ENCODE assay signal across 8 mouse cellular contexts in the genomic region with DNA sequence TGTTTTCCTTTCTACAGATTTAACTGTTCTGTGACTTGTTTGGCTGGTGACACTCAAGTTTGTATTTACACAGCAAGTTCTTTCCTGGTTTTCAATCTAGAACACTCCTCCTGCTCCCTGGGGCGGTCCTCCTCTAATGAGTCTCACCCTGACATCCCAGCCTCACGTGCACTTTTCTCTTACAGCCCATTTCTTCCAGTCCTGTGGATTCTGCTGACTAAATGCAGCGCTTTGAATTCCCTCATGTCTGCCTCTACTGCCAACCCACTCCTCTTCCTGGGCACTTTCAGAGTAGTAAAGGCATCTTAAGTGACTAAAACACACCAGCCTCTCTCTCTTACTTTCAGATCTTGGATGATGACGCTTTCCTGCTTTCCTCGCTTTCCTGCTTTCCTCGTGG. TPM values are rescaled to one million over a fixed set of nuclear protein-coding genes. Genes with fewer than 3 reads are reported as not detected.
DNase-seq lines count a peak whose midpoint lies in the region; ATAC-seq and TF ChIP-seq lines count a peak whose summit lies in the region.

No protein-coding gene starts in this region.

- WGBS in hindbrain, embryonic 10.5 days = 7% methylated on average over 6 of the region's 6 CpGs
- 5% methylated on average over 6 of the region's 6 CpGs for WGBS in limb, embryonic 14.5 days
- under 1% methylated on average over 6 of the region's 6 CpGs for WGBS in olfactory bulb, adult 2 months

- H3K27me3 ChIP-seq in G1E (ENCODE audit: insufficient read depth, low read length) = no peaks in the 10 kb centered on the region
- H3K27me3 ChIP-seq in hindbrain, embryonic 10.5 days (ENCODE audit: insufficient read depth, poor library complexity, severe bottlenecking) = no peaks in the 10 kb centered on the region
- no peaks in the 10 kb centered on the region for H3K27me3 ChIP-seq in limb, embryonic 14.5 days (ENCODE audit: control insufficient read depth, insufficient read depth, low read length)

- no peak for TF ChIP-seq POLR2A in limb, embryonic 14.5 days (IDR thresholded peaks at IDR 0.05; ENCODE audit: borderline replicate concordance, extremely low read depth, insufficient read depth, insufficient read length)
- TF ChIP-seq POLR2A in olfactory bulb, adult 2 months (IDR thresholded peaks at IDR 0.05; ENCODE audit: insufficient read depth, low read depth, low read length) = no peak

- TF ChIP-seq CTCF in G1E (IDR thresholded peaks at IDR 0.05; ENCODE audit: low read depth, low read length) = no peak
- TF ChIP-seq CTCF in olfactory bulb, adult 2 months (IDR thresholded peaks at IDR 0.05; ENCODE audit: insufficient read depth, low read depth, low read length) = no peak

- H3K4me1 ChIP-seq in G1E (ENCODE audit: insufficient read depth, low read depth, low read length) = peaks cover 72% of the 10 kb centered on the region
- H3K4me1 ChIP-seq in hindbrain, embryonic 10.5 days (replicated peaks) = peaks cover 18% of the 10 kb centered on the region
- H3K4me1 ChIP-seq in limb, embryonic 14.5 days (ENCODE audit: control insufficient read depth, insufficient read depth, low read length) = peaks cover 5% of the 10 kb centered on the region; the same call in 1 of the 2 replicates
- 0 out of 2 replicates have a peak, but pooled peaks cover 2% of the 10 kb centered on the region for H3K4me1 ChIP-seq in olfactory bulb, adult 2 months (ENCODE audit: control insufficient read depth, insufficient read depth, low read length)

- no peak for ATAC-seq in G1E (ENCODE audit: extremely low read depth, insufficient number of reproducible peaks, low FRiP score, poor library complexity, severe bottlenecking)
- no peak for ATAC-seq in limb, embryonic 14.5 days (ENCODE audit: low FRiP score, low read depth)
- ATAC-seq in frontal cortex, adult (ENCODE audit: low TSS enrichment) = no peak

- peak overlapping the region; percentile 90 for H3K27ac ChIP-seq in hindbrain, embryonic 10.5 days
- H3K27ac ChIP-seq in limb, embryonic 14.5 days (replicated peaks; ENCODE audit: low read depth, low read length) = peak overlapping the region; percentile 85
- H3K27ac ChIP-seq in olfactory bulb, adult 2 months (ENCODE audit: insufficient read depth, low read depth, low read length) = peak overlapping the region; percentile 3; the same call in 1 of the 2 replicates

- peak overlapping the region; percentile 77 for H3K9ac ChIP-seq in limb, embryonic 14.5 days (ENCODE audit: low read depth, low read length, severe bottlenecking)

- peaks cover 24% of the 10 kb centered on the region for H3K36me3 ChIP-seq in G1E (replicated peaks)
- H3K36me3 ChIP-seq in hindbrain, embryonic 10.5 days = no peaks in the 10 kb centered on the region
- H3K36me3 ChIP-seq in limb, embryonic 14.5 days (ENCODE audit: control insufficient read depth, insufficient read depth, low read length) = no peaks in the 10 kb centered on the region

- no peaks in the 10 kb centered on the region for H3K9me3 ChIP-seq in G1E (replicated peaks)
- no peaks in the 10 kb centered on the region for H3K9me3 ChIP-seq in hindbrain, embryonic 10.5 days
- no peaks in the 10 kb centered on the region for H3K9me3 ChIP-seq in limb, embryonic 14.5 days (ENCODE audit: control insufficient read depth, low read length)

- peak overlapping the region; percentile 69 for H3K4me2 ChIP-seq in limb, embryonic 14.5 days (replicated peaks; ENCODE audit: low read depth, low read length, severe bottlenecking)

- peak overlapping the region; percentile 79 for H3K4me3 ChIP-seq in G1E (ENCODE audit: low read depth, low read length)
- peak overlapping the region; percentile 66 for H3K4me3 ChIP-seq in hindbrain, embryonic 10.5 days
- peak overlapping the region; percentile 57 for H3K4me3 ChIP-seq in limb, embryonic 14.5 days (replicated peaks; ENCODE audit: low read length)
- H3K4me3 ChIP-seq in olfactory bulb, adult 2 months (ENCODE audit: insufficient read depth, low read depth, low read length) = peak overlapping the region; percentile 63

- peak; percentile 10 for DNase-seq in embryo, embryonic 11 days
- DNase-seq in embryo, embryonic 10.5 days (ENCODE audit: low spot score) = no peak
- DNase-seq in G1E (ENCODE audit: low spot score) = no peak
- DNase-seq in hindbrain, embryonic 10.5 days (ENCODE audit: low spot score) = peak; percentile 11
- no peak for DNase-seq in limb, embryonic 14.5 days (ENCODE audit: low spot score)
- no peak for DNase-seq in layer of hippocampus, adult 18-20 months (ENCODE audit: low spot score in 2 of 2)

RNA-seq across cellular contexts. Expression of a gene that starts 0.9 kb away (rescaled TPM):
- 7.3 and 10.6 TPM in 2 replicates for total RNA-seq in G1E (2014; fragmentation: Nextera tagmentation)
- total RNA-seq in G1E (2017) = 22.0 and 25.7 TPM in 2 replicates
- polyA plus RNA-seq in G1E (2012) = 14.6 and 16.5 TPM in 2 replicates
- polyA plus RNA-seq in hindbrain, embryonic 10.5 days (2016; fragmentation: Nextera tagmentation; extraction: Ambion mirVana) = 19.9 and 20.6 TPM in 2 replicates
- 16.3 and 21.3 TPM in 2 replicates for polyA plus RNA-seq in limb, embryonic 14.5 days (2012; rRNA removed)
- polyA plus RNA-seq in limb, embryonic 14.5 days (2014; fragmentation: Nextera tagmentation; extraction: Ambion mirVana) = 24.9 and 28.7 TPM in 2 replicates
- polyA plus RNA-seq in olfactory bulb, adult 2 months (2012; ENCODE audit: insufficient read depth, insufficient read length, low replicate concordance, missing spikeins) = not detected in 2 replicates
- 10 to 100 TPM; 23.4 to 24.7 TPM for total RNA-seq in layer of hippocampus, adult 18-20 months (2021)

RNA-seq across cellular contexts. Expression of a gene that starts 19.3 kb away (rescaled TPM):
- total RNA-seq in G1E (2014; fragmentation: Nextera tagmentation) (2.3 and 2.4 TPM in 2 replicates), G1E (2017) (1.4 and 1.7 TPM in 2 replicates)
- 8.3 and 11.1 TPM in 2 replicates for polyA plus RNA-seq in G1E (2012)
- 0.49 and 0.69 TPM in 2 replicates for polyA plus RNA-seq in hindbrain, embryonic 10.5 days (2016; fragmentation: Nextera tagmentation; extraction: Ambion mirVana)
- 21.9 and 27.0 TPM in 2 replicates for polyA plus RNA-seq in limb, embryonic 14.5 days (2012; rRNA removed)
- polyA plus RNA-seq in limb, embryonic 14.5 days (2014; fragmentation: Nextera tagmentation; extraction: Ambion mirVana) = 3.6 and 5.0 TPM in 2 replicates
- not detected in 2 replicates for polyA plus RNA-seq in olfactory bulb, adult 2 months (2012; ENCODE audit: insufficient read depth, insufficient read length, low replicate concordance, missing spikeins)
- total RNA-seq in layer of hippocampus, adult 18-20 months (2021) = 1 to 10 TPM; 3.0 to 4.9 TPM

Comparison
In these comparisons a context has a peak if more than half of its experiments do, and no peak if none do; other contexts are left out.
1. DNase-seq: peak in embryo, embryonic 11 days (single experiment) and hindbrain, embryonic 10.5 days (single experiment); none in embryo, embryonic 10.5 days (single experiment), G1E (single experiment), limb, embryonic 14.5 days (single experiment) and layer of hippocampus, adult 18-20 months (0 of 2).
2. H3K27ac ChIP-seq: peak in every context shown above with its lines; median percentile 90 in hindbrain, embryonic 10.5 days; 85 in limb, embryonic 14.5 days; 3 in olfactory bulb, adult 2 months.
3. Peak in every context shown above with its lines, with median percentiles within 50 percentile points of each other: H3K4me3 ChIP-seq.